Mouse (Mus musculus): ENCODE results near the gene Asb2.

- TF ChIP-seq CTCF (IDR thresholded peaks at IDR 0.05; ENCODE audit: low read depth) (no peak), EP300 (IDR thresholded peaks at IDR 0.05; ENCODE audit: low read depth) (no peak)
These were observed 83.6 kb downstream of the Asb2 start for GRCm38 (mm10) chr12:103272176-103272575.
